Mouse (Mus musculus) CH12.LX (cell line): ENCODE data around the gene Timm44. TPM values are rescaled to one million over a fixed set of nuclear protein-coding genes. Genes with fewer than 3 reads are reported as not detected.

Experiments
- DNase-seq: peaks from one replicate; pipeline ENCODE4 v3.0.0-alpha.2; 2013; ENCODE audit errors: extremely low read depth
- H3K27ac ChIP-seq: 2 replicates; pipeline ENCODE4 v1.5.1; 2012; ENCODE audit warnings: low read depth, mild to moderate bottlenecking, control low read depth, moderate library complexity; ENCODE audit not compliant: insufficient read depth
- H3K27me3 ChIP-seq: replicated peaks from 2 replicates; pipeline ENCODE3; 2012; ENCODE audit warnings: inconsistent platforms
- H3K36me3 ChIP-seq, 2 experiments: replicated peaks in 1 of 2; 2 replicates each; pipeline versions ENCODE3 to v1.6.1; 2012; ENCODE audit warnings: inconsistent platforms in 1 of 2, low read length in 1 of 2, mild to moderate bottlenecking in 1 of 2, mixed read lengths in 1 of 2, moderate library complexity in 1 of 2; ENCODE audit not compliant: control insufficient read depth in 1 of 2, insufficient read depth in 1 of 2
- H3K4me1 ChIP-seq, 2 experiments: 2 replicates each; pipeline ENCODE4 v1.6.1; 2012; ENCODE audit warnings: inconsistent platforms in 1 of 2, moderate library complexity in 1 of 2; ENCODE audit not compliant: insufficient read depth in 2 of 2, control insufficient read depth in 1 of 2
- H3K4me2 ChIP-seq: 2 replicates; pipeline ENCODE4 v1.6.1; 2012; ENCODE audit warnings: low read depth, mild to moderate bottlenecking, control low read depth; ENCODE audit not compliant: poor library complexity, insufficient read depth, severe bottlenecking
- H3K4me3 ChIP-seq, 3 experiments: fragments of 150-350 bp in 1 of 3; sonication (generic) in 1 of 3; replicated peaks in 1 of 3; 2 replicates each; pipeline versions ENCODE3 to v1.5.1; 2011 to 2012; ENCODE audit warnings: low read depth in 2 of 3, low read length in 2 of 3, mild to moderate bottlenecking in 2 of 3, moderate library complexity in 2 of 3, control low read depth in 1 of 3, improper control_type of control experiment in 1 of 3, inconsistent platforms in 1 of 3, mixed read lengths in 1 of 3; ENCODE audit not compliant: poor library complexity in 1 of 3
- H3K79me2 ChIP-seq: replicated peaks from 2 replicates; pipeline ENCODE4 v1.6.1; 2012; ENCODE audit warnings: mild to moderate bottlenecking, moderate library complexity; ENCODE audit not compliant: control insufficient read depth, poor library complexity, insufficient read depth, severe bottlenecking; ENCODE audit errors: extremely low read depth
- H3K9ac ChIP-seq: 2 replicates; pipeline ENCODE4 v1.6.1; 2012; ENCODE audit warnings: low read depth, mild to moderate bottlenecking, control low read depth, moderate library complexity; ENCODE audit not compliant: insufficient read depth
- H3K9me3 ChIP-seq: replicated peaks from 2 replicates; pipeline ENCODE3; 2012; ENCODE audit warnings: low read length, inconsistent platforms, mixed read lengths
- ELF1 ChIP-seq: IDR thresholded peaks from 2 replicates; pipeline ENCODE4 v1.6.1; 2014; ENCODE audit warnings: low read depth, mild to moderate bottlenecking, inconsistent platforms, low read length, improper control_type of control experiment
- EP300 ChIP-seq: IDR thresholded peaks from 2 replicates; pipeline ENCODE4 v1.6.1; 2011; ENCODE audit warnings: low read length, improper control_type of control experiment
- GABPA ChIP-seq: IDR thresholded peaks from 2 replicates; pipeline ENCODE4 v1.6.1; 2012; ENCODE audit warnings: low read depth, low read length, improper control_type of control experiment, inconsistent platforms; ENCODE audit not compliant: insufficient replicate concordance
- IRF4 ChIP-seq: IDR thresholded peaks from 2 replicates; pipeline ENCODE4 v1.6.1; 2014; ENCODE audit warnings: low read depth, mild to moderate bottlenecking, inconsistent platforms, low read length, improper control_type of control experiment
- JUN ChIP-seq: IDR thresholded peaks from 2 replicates; pipeline ENCODE4 v1.6.1; 2011; ENCODE audit warnings: low read depth, mild to moderate bottlenecking, low read length, improper control_type of control experiment, moderate library complexity; ENCODE audit not compliant: insufficient read depth
- KAT2A ChIP-seq: IDR thresholded peaks from 2 replicates; pipeline ENCODE4 v1.6.1; 2012; ENCODE audit warnings: low read length, improper control_type of control experiment, inconsistent platforms; ENCODE audit not compliant: insufficient replicate concordance
- MEF2A ChIP-seq: IDR thresholded peaks from 2 replicates; pipeline ENCODE4 v1.6.1; 2014; ENCODE audit warnings: low read depth, mild to moderate bottlenecking, inconsistent platforms, low read length, improper control_type of control experiment, borderline replicate concordance
- MXI1 ChIP-seq: IDR thresholded peaks from 2 replicates; pipeline ENCODE4 v1.6.1; 2011; ENCODE audit warnings: mild to moderate bottlenecking, low read depth, low read length, improper control_type of control experiment
- NELFE ChIP-seq: IDR thresholded peaks from 2 replicates; pipeline ENCODE4 v1.6.1; 2011; ENCODE audit warnings: low read depth, low read length, improper control_type of control experiment
- PAX5 ChIP-seq: IDR thresholded peaks from 2 replicates; pipeline ENCODE4 v1.6.1; 2012; ENCODE audit warnings: low read length, inconsistent platforms, mixed read lengths
- POLR2A ChIP-seq: IDR thresholded peaks from 2 replicates; pipeline ENCODE4 v1.6.1; 2011; ENCODE audit warnings: low read depth, mild to moderate bottlenecking, improper control_type of control experiment, low read length
- RAD21 ChIP-seq: IDR thresholded peaks from 2 replicates; pipeline ENCODE4 v1.6.1; 2011; ENCODE audit warnings: low read depth, mild to moderate bottlenecking, low read length, improper control_type of control experiment, moderate library complexity
- RCOR1 ChIP-seq: conservative IDR thresholded peaks from 2 replicates; pipeline ENCODE4 v1.6.1; 2012; ENCODE audit warnings: low read depth, mild to moderate bottlenecking, inconsistent platforms, low read length, improper control_type of control experiment
- SIN3A ChIP-seq: IDR thresholded peaks from 2 replicates; pipeline ENCODE4 v1.6.1; 2012; ENCODE audit warnings: low read length, improper control_type of control experiment, inconsistent platforms
- TBP ChIP-seq: conservative IDR thresholded peaks from 2 replicates; pipeline ENCODE4 v1.6.1; 2011; ENCODE audit warnings: low read depth, low read length, improper control_type of control experiment
- TCF12 ChIP-seq: IDR thresholded peaks from 2 replicates; pipeline ENCODE4 v1.6.1; 2014; ENCODE audit warnings: low read depth, mild to moderate bottlenecking, inconsistent platforms, low read length, improper control_type of control experiment
- UBTF ChIP-seq: IDR thresholded peaks from 2 replicates; pipeline ENCODE4 v1.6.1; 2012; ENCODE audit warnings: low read depth, mild to moderate bottlenecking, inconsistent platforms, low read length, improper control_type of control experiment, moderate library complexity
- USF1 ChIP-seq: IDR thresholded peaks from 2 replicates; pipeline ENCODE4 v1.6.1; 2014; ENCODE audit warnings: low read depth, mild to moderate bottlenecking, inconsistent platforms, low read length, improper control_type of control experiment
- USF2 ChIP-seq: conservative IDR thresholded peaks from 2 replicates; pipeline ENCODE4 v1.6.1; 2011; ENCODE audit warnings: low read depth, low read length, improper control_type of control experiment
- ZC3H11A ChIP-seq: IDR thresholded peaks from 2 replicates; pipeline ENCODE4 v1.6.1; 2012; ENCODE audit warnings: low read depth, mild to moderate bottlenecking, inconsistent platforms, low read length, improper control_type of control experiment
- ZKSCAN1 ChIP-seq: IDR thresholded peaks from 2 replicates; pipeline ENCODE4 v1.6.1; 2012; ENCODE audit warnings: low read depth, inconsistent platforms, low read length, improper control_type of control experiment, borderline replicate concordance
- ZMIZ1 ChIP-seq: IDR thresholded peaks from 2 replicates; pipeline ENCODE4 v1.6.1; 2012; ENCODE audit warnings: low read depth, mild to moderate bottlenecking, inconsistent platforms, low read length, improper control_type of control experiment
- ZNF384 ChIP-seq: IDR thresholded peaks from 2 replicates; pipeline ENCODE4 v1.6.1; 2012; ENCODE audit warnings: low read depth, low read length, improper control_type of control experiment, inconsistent platforms
- dilution Hi-C: fragments of 300-500 bp; cut with MboI; formaldehyde crosslinking; loops from 2 replicates; pipeline ENCODE4 v1.14.3; 2020; ENCODE audit warnings: low sequenced_read_pairs; ENCODE audit not compliant: extremely low pct_unique_long_range_greater_than_20kb, extremely low pct_ligation_motif_present
- in situ Hi-C: fragments of 300-500 bp; cut with MboI; formaldehyde crosslinking; loops from 3 replicates; pipeline ENCODE4 v1.14.3; 2019; ENCODE audit warnings: low sequenced_read_pairs, low pct_ligation_motif_present, low pct_unique_long_range_greater_than_20kb, mixed read lengths
- polyA plus RNA-seq: library from polyadenylated mRNA; unstranded; fragments of >175 nt; gene quantifications from 2 replicates; pipeline ENCODE4 v1.2.1, GENCODE M21; 2012; ENCODE audit warnings: low read depth; ENCODE audit not compliant: insufficient read length
- total RNA-seq, 2 experiments: library from RNA; depleted of rRNA; stranded (reverse); fragments of 300-350 nt in 1 of 2; fragments of >200 nt in 1 of 2; gene quantifications; 2 replicates each; pipeline ENCODE4 v1.2.3; 2012 to 2014

The Timm44 gene
- total and polyA plus RNA-seq, 3 experiments, result 109 to 147 (median 143) TPM

- H3K27ac ChIP-seq, result no peak within 1 kb of the TSS
- no peaks in the 10 kb centered on the region for H3K9me3 ChIP-seq
- in situ Hi-C loops, result loop anchor here (10.0 kb wide), 1 partner anchor 56 kb away; no protein-coding TSS in a partner anchor
- no peak within 1 kb of the TSS for H3K9ac ChIP-seq
- no peak within 1 kb of the TSS for H3K4me3 ChIP-seq
- H3K4me1 ChIP-seq, result no peaks in the 10 kb centered on the region
- TF ChIP-seq TCF12, result no peak
- no peak for TF ChIP-seq MXI1
- TF ChIP-seq PAX5, result no peak
- TF ChIP-seq UBTF, result no peak
- no peak for TF ChIP-seq SIN3A
- no peak for TF ChIP-seq POLR2A
- no peak for TF ChIP-seq USF2
- TF ChIP-seq TBP, result no peak
- TF ChIP-seq ELF1, result no peak
- TF ChIP-seq NELFE, result no peak
- TF ChIP-seq RAD21, result no peak
- TF ChIP-seq, all 38 proteins: peak for 0
- Histone ChIP-seq H3K36me3 (peaks cover 81 to 99% of the 10 kb centered on the region in 2 experiments), H3K79me2 (no peaks in the 10 kb centered on the region), H3K4me2 (no peak within 1 kb of the TSS), H3K27me3 (no peaks in the 10 kb centered on the region)
- no peak for DNase-seq
- dilution Hi-C loops, result no loop called here
Observed at GRCm38 (mm10) chr8:4259125-4259804, 16.4 kb downstream of the Timm44 start, which contains the start of gene Ctxn1. Gene Ctxn1 (minus strand): TSS chr8:4259274.

- in situ Hi-C loops, result loop anchor here (10.0 kb wide), 1 partner anchor 56 kb away; no protein-coding TSS in a partner anchor
- dilution Hi-C loops, result no loop called here
Observed at GRCm38 (mm10) chr8:4258678-4259077, 17.0 kb downstream of the Timm44 start.

More at GRCm38 (mm10) chr8:4258678-4259077, 17.0 kb downstream of the Timm44 start:
- no peaks in the 10 kb centered on the region for H3K27me3 ChIP-seq
- no peak for TF ChIP-seq ZC3H11A
- TF ChIP-seq UBTF, result no peak
- TF ChIP-seq SIN3A, result no peak
- TF ChIP-seq RCOR1, result no peak
- TF ChIP-seq KAT2A, result no peak
- TF ChIP-seq TBP, result no peak
- no peak for TF ChIP-seq ZKSCAN1
- no peak for TF ChIP-seq JUN
- TF ChIP-seq USF1, result no peak
- TF ChIP-seq EP300, result no peak
- no peak for TF ChIP-seq GABPA
- TF ChIP-seq IRF4, result no peak
- no peak for TF ChIP-seq ZNF384
- no peak for TF ChIP-seq MEF2A
- TF ChIP-seq ZMIZ1, result no peak
- peaks cover 78 to 96% of the 10 kb centered on the region in 2 experiments for H3K36me3 ChIP-seq
- H3K79me2 ChIP-seq, result no peaks in the 10 kb centered on the region
- no peak overlapping the region for H3K27ac ChIP-seq
- H3K9ac ChIP-seq, result no peak overlapping the region
- no peak overlapping the region for H3K4me3 ChIP-seq
- peaks cover 3 to 6% of the 10 kb centered on the region in 2 experiments for H3K4me1 ChIP-seq
- H3K9me3 ChIP-seq, result no peaks in the 10 kb centered on the region
- no peak overlapping the region for H3K4me2 ChIP-seq
- DNase-seq, result no peak
